Mouse (Mus musculus) MEL-GATA-1-ER (cell line): ENCODE measurements at regions not wholly inside any gene's neighbourhood (a gene's known extent, or its start where the extent isn't known, plus 50 kb on each side); places are given as distances from the start of the nearest gene placed in this dataset.
A peak's percentile ranks its signal among the peaks of the same experiment; 100 is the strongest.

Experiments
- DNase-seq: peaks from one replicate; pipeline ENCODE4 v3.0.0-alpha.2; 2012; ENCODE audit warnings: low read depth; ENCODE audit errors: extremely low read depth

- DNase-seq = no peak
These were observed 334.9 kb upstream of the Rsrc1 start for GRCm38 (mm10) chr3:66646251-66646650.

- DNase-seq = no peak
These were observed 331.9 kb upstream of the Rsrc1 start for GRCm38 (mm10) chr3:66649271-66649670.

- DNase-seq = no peak
These were observed 331.0 kb upstream of the Rsrc1 start for GRCm38 (mm10) chr3:66650076-66650748.

- no peak for DNase-seq
These were observed 330.3 kb upstream of the Rsrc1 start for GRCm38 (mm10) chr3:66650749-66651472.

- DNase-seq = peak; percentile 74
These were observed 328.9 kb upstream of the Rsrc1 start for GRCm38 (mm10) chr3:66652139-66652846.

GRCm38 (mm10) chr3:66653961-66654360 is 327.2 kb upstream of the Rsrc1 start:
- no peak for DNase-seq

GRCm38 (mm10) chr3:66654860-66655259 is 326.3 kb upstream of the Rsrc1 start:
- DNase-seq = no peak

- no peak for DNase-seq
These were observed 324.7 kb upstream of the Rsrc1 start for GRCm38 (mm10) chr3:66656458-66656857.

GRCm38 (mm10) chr3:66660555-66660954 is 320.6 kb upstream of the Rsrc1 start:
- no peak for DNase-seq

GRCm38 (mm10) chr3:66661826-66662618 is 319.2 kb upstream of the Rsrc1 start:
- no peak for DNase-seq

- DNase-seq = no peak
These were observed 297.5 kb upstream of the Rsrc1 start for GRCm38 (mm10) chr3:66683589-66684286.

GRCm38 (mm10) chr3:66684287-66684903 is 296.8 kb upstream of the Rsrc1 start:
- DNase-seq = no peak

- no peak for DNase-seq
These were observed 296.1 kb upstream of the Rsrc1 start for GRCm38 (mm10) chr3:66685136-66685535.

- DNase-seq = no peak
These were observed 294.1 kb upstream of the Rsrc1 start for GRCm38 (mm10) chr3:66687126-66687525.

GRCm38 (mm10) chr3:66690906-66691522 is 290.2 kb upstream of the Rsrc1 start:
- DNase-seq = peak; percentile 20

GRCm38 (mm10) chr3:66695125-66695524 is 286.1 kb upstream of the Rsrc1 start:
- no peak for DNase-seq

GRCm38 (mm10) chr3:66695661-66696253 is 285.4 kb upstream of the Rsrc1 start:
- no peak for DNase-seq

GRCm38 (mm10) chr3:66698083-66698482 is 283.1 kb upstream of the Rsrc1 start:
- DNase-seq = no peak

GRCm38 (mm10) chr3:66705766-66706165 is 275.4 kb upstream of the Rsrc1 start:
- DNase-seq = no peak

GRCm38 (mm10) chr3:66735468-66735867 is 245.7 kb upstream of the Rsrc1 start:
- no peak for DNase-seq
